25 mouse cellular contexts compared by ENCODE assay signal in the genomic region with DNA sequence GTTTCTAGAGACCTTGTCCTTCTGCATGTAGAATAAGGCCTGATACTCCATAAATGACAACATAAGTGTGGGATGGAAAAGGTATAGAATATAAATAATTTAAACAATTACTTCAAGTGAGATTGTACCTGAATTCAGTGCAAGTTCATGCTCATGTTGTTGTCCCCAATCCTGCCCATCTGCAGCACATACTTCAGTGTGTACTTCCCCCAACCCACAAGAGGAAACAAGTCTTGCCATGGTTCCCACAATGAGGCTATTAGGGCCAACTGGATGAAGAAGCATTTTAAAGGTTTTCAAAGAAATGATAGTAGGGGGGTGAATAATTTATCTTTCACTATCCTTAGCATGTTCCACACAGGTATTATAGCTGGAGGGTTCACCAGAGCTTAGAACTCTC.
DNase-seq lines count a peak whose midpoint lies in the region; ATAC-seq lines count a peak whose summit lies in the region.
"Had no signal": no experiment of that assay in that cellular context is flagged by ENCODE, and none has a peak within 500 bp of the region (broad histone marks: within the 10 kb centered on the region; RNA-seq: fewer than 3 reads in every experiment).

No protein-coding gene starts in this region.

- H3K9ac ChIP-seq in heart, embryonic 11.5 days (ENCODE audit: low read depth, low read length), result no peak overlapping the region
- H3K9ac ChIP-seq: embryonic facial prominence, embryonic 13.5 days; embryonic facial prominence, embryonic 15.5 days; forebrain, embryonic 12.5 days had no signal

- peak; percentile 65 for DNase-seq in heart, adult 11 months
- DNase-seq in limb, embryonic 10.5 days (ENCODE audit: low spot score), result no peak
- no peak for DNase-seq in layer of hippocampus, postnatal 10 days (ENCODE audit: low spot score in 2 of 2)
- DNase-seq: adrenal gland, adult 8-10 months; adrenal gland, postnatal 14 days; adrenal gland, postnatal 36 days; cerebellum, adult 11-12 months; cerebellum, adult 2 months; cerebellum, adult 9-10 months; cerebellum, postnatal 10 days; cerebellum, postnatal 25 days; embryo, embryonic 11 days had no signal

- H3K9me3 ChIP-seq in heart, embryonic 11.5 days (replicated peaks; ENCODE audit: control insufficient read depth, low read length), result no peaks in the 10 kb centered on the region
- no peaks in the 10 kb centered on the region for H3K9me3 ChIP-seq in limb, embryonic 10.5 days (replicated peaks)
- H3K9me3 ChIP-seq: embryonic facial prominence, embryonic 13.5 days; embryonic facial prominence, embryonic 15.5 days; forebrain, embryonic 10.5 days; forebrain, embryonic 12.5 days; G1E had no signal

- no peaks in the 10 kb centered on the region for H3K36me3 ChIP-seq in heart, embryonic 11.5 days (ENCODE audit: control insufficient read depth, insufficient read depth, low read length)
- H3K36me3 ChIP-seq in limb, embryonic 10.5 days, result no peaks in the 10 kb centered on the region
- H3K36me3 ChIP-seq: embryonic facial prominence, embryonic 13.5 days; embryonic facial prominence, embryonic 15.5 days; forebrain, embryonic 10.5 days; forebrain, embryonic 12.5 days; G1E had no signal

- H3K27ac ChIP-seq in heart, embryonic 11.5 days (ENCODE audit: low read depth, low read length), result no peak overlapping the region
- no peak overlapping the region for H3K27ac ChIP-seq in limb, embryonic 10.5 days
- H3K27ac ChIP-seq: embryonic facial prominence, embryonic 13.5 days; embryonic facial prominence, embryonic 15.5 days; forebrain, embryonic 10.5 days; forebrain, embryonic 12.5 days had no signal

- H3K4me2 ChIP-seq in heart, embryonic 11.5 days, result no peak overlapping the region
- H3K4me2 ChIP-seq: embryonic facial prominence, embryonic 13.5 days; embryonic facial prominence, embryonic 15.5 days; forebrain, embryonic 12.5 days had no signal

- no peaks in the 10 kb centered on the region for H3K27me3 ChIP-seq in heart, embryonic 11.5 days (ENCODE audit: control insufficient read depth, insufficient read depth, low read length)
- H3K27me3 ChIP-seq in limb, embryonic 10.5 days (ENCODE audit: low read depth, poor library complexity, severe bottlenecking), result peaks cover 4% of the 10 kb centered on the region; the same call in 1 of the 2 replicates
- H3K27me3 ChIP-seq: embryonic facial prominence, embryonic 13.5 days; embryonic facial prominence, embryonic 15.5 days; forebrain, embryonic 12.5 days; Patski had no signal

- ATAC-seq in heart, embryonic 11.5 days (replicated peaks; ENCODE audit: insufficient number of reproducible peaks, low FRiP score, low TSS enrichment), result no peak
- 0 out of 2 replicates have a peak, but pooled peaks have one; percentile 39 for ATAC-seq in common myeloid progenitor, adult 5-6 weeks (replicated peaks; ENCODE audit: low read depth, poor library complexity, severe bottlenecking)
- peak; percentile 46 to 58; a peak in 3 of 4 replicates for ATAC-seq in hematopoietic stem cell, adult 5-6 weeks (replicated peaks in 1 of 2; ENCODE audit: insufficient read depth in 1 of 2, low FRiP score in 2 of 2, low TSS enrichment in 1 of 2, low read depth in 1 of 2, poor library complexity in 2 of 2, severe bottlenecking in 2 of 2)
- ATAC-seq: activated CD4-positive, CD25-positive, alpha-beta regulatory T cell, adult 4 months; forebrain, embryonic 14.5 days; forebrain, embryonic 16.5 days; Patski had no signal

- H3K4me3 ChIP-seq in heart, embryonic 11.5 days (ENCODE audit: low read depth, low read length), result no peak overlapping the region
- no peak overlapping the region for H3K4me3 ChIP-seq in limb, embryonic 10.5 days
- H3K4me3 ChIP-seq: embryonic facial prominence, embryonic 13.5 days; embryonic facial prominence, embryonic 15.5 days; erythroblast, embryonic 14.5 days; forebrain, embryonic 10.5 days; forebrain, embryonic 12.5 days had no signal

- H3K4me1 ChIP-seq in heart, embryonic 11.5 days (ENCODE audit: control insufficient read depth, insufficient read depth, low read length), result no peaks in the 10 kb centered on the region
- H3K4me1 ChIP-seq in limb, embryonic 10.5 days, result no peaks in the 10 kb centered on the region
- H3K4me1 ChIP-seq: embryonic facial prominence, embryonic 15.5 days; forebrain, embryonic 10.5 days; forebrain, embryonic 12.5 days had no signal
